Mouse (Mus musculus) liver, embryonic 11.5 days (tissue): ENCODE measurements around the gene Zranb1. TPM values are rescaled to one million over a fixed set of nuclear protein-coding genes. Genes with fewer than 3 reads are reported as not detected.

ENCODE experiments used
- ATAC-seq: fragments of 200-750 bp; cut with Nextera tagmentation; replicated peaks from 2 replicates; pipeline ENCODE4 v1.8.0; 2017; ENCODE audit warnings: moderate number of reproducible peaks, mild to moderate bottlenecking, moderate TSS enrichment, moderate library complexity; ENCODE audit not compliant: low FRiP score
- DNase-seq: peaks from one replicate; pipeline ENCODE4 v3.0.0-alpha.2; 2017; ENCODE audit warnings: low spot score
- H3K27ac ChIP-seq: fragments of 300-500 bp; sonication (generic); 2 replicates; pipeline ENCODE4 v1.5.1; 2014; ENCODE audit warnings: mild to moderate bottlenecking, low read depth, low read length, control low read depth
- H3K27me3 ChIP-seq: fragments of 300-500 bp; sonication (generic); replicated peaks from 2 replicates; pipeline ENCODE4 v1.6.1; 2014; ENCODE audit warnings: low read length, mixed read lengths; ENCODE audit not compliant: control insufficient read depth, insufficient read depth
- H3K36me3 ChIP-seq: fragments of 300-500 bp; sonication (generic); 2 replicates; pipeline ENCODE4 v1.6.1; 2014; ENCODE audit warnings: mild to moderate bottlenecking, low read length, moderate library complexity, mixed read lengths; ENCODE audit not compliant: control insufficient read depth, insufficient read depth
- H3K4me1 ChIP-seq: fragments of 300-500 bp; sonication (generic); replicated peaks from 2 replicates; pipeline ENCODE4 v1.6.1; 2014; ENCODE audit warnings: low read length, mixed read lengths; ENCODE audit not compliant: control insufficient read depth, insufficient read depth
- H3K4me2 ChIP-seq: fragments of 300-500 bp; sonication (generic); 2 replicates; pipeline ENCODE4 v1.6.1; 2014; ENCODE audit warnings: mild to moderate bottlenecking, control low read depth, moderate library complexity
- H3K4me3 ChIP-seq: fragments of 300-500 bp; sonication (generic); 2 replicates; pipeline ENCODE4 v1.5.1; 2014; ENCODE audit warnings: low read depth, low read length, control low read depth
- H3K9ac ChIP-seq: fragments of 300-500 bp; sonication (generic); 2 replicates; pipeline ENCODE4 v1.6.1; 2014; ENCODE audit warnings: low read depth, low read length, control low read depth
- H3K9me3 ChIP-seq: fragments of 300-500 bp; sonication (generic); 2 replicates; pipeline ENCODE4 v1.6.1; 2016; ENCODE audit warnings: low read length, inconsistent platforms, mixed read lengths; ENCODE audit not compliant: control insufficient read depth
- WGBS: fragments of 180-500 bp; shearing (Covaris S2); extraction: QIAGEN DNeasy Blood & Tissue Kit; methylation state at CpG from one replicate; pipeline ENCODE4 v1.1.7; 2014; 5-methylcytosine and 5-hydroxymethylcytosine counted together
- polyA plus RNA-seq: library from polyadenylated mRNA; unstranded; fragments of >200 nt; fragmentation: Nextera tagmentation; extraction: Ambion mirVana; gene quantifications from 2 replicates; pipeline ENCODE4 v1.2.1, GENCODE M21; 2014

Gene Zranb1
- polyA plus RNA-seq, 1 experiment from 2014 or later: 10.9 TPM

- no peak for ATAC-seq
- Histone ChIP-seq H3K4me3 (no peak overlapping the region), H3K36me3 (no peaks in the 10 kb centered on the region), H3K9ac (no peak overlapping the region), H3K4me1 (no peaks in the 10 kb centered on the region), H3K9me3 (no peaks in the 10 kb centered on the region), H3K4me2 (no peak overlapping the region), H3K27me3 (no peaks in the 10 kb centered on the region), H3K27ac (no peak overlapping the region)
- DNase-seq: no peak
- 38% methylated on average over 2 of the region's 2 CpGs for WGBS
These were observed 30.0 kb upstream of the Zranb1 start for GRCm38 (mm10) chr7:132900826-132901531.

GRCm38 (mm10) chr7:132903796-132904195 lies 27.1 kb upstream of the Zranb1 start:
- 63% methylated on average over 3 of the region's 3 CpGs for WGBS
- ATAC-seq (no peak), DNase-seq (no peak)
- no peak overlapping the region for H3K27ac ChIP-seq
- no peaks in the 10 kb centered on the region for H3K27me3 ChIP-seq
- H3K36me3 ChIP-seq: no peaks in the 10 kb centered on the region
- H3K4me1 ChIP-seq: no peaks in the 10 kb centered on the region
- no peak overlapping the region for H3K4me2 ChIP-seq
- H3K4me3 ChIP-seq: no peak overlapping the region
- H3K9me3 ChIP-seq: peaks cover 4% of the 10 kb centered on the region; the same call in 1 of the 2 replicates
- no peak overlapping the region for H3K9ac ChIP-seq

- DNase-seq: no peak
- H3K4me2 ChIP-seq: no peak overlapping the region
- H3K4me1 ChIP-seq: no peaks in the 10 kb centered on the region
- H3K9me3 ChIP-seq: no peaks in the 10 kb centered on the region
- H3K9ac ChIP-seq: no peak overlapping the region
- no peak overlapping the region for H3K27ac ChIP-seq
- H3K36me3 ChIP-seq: no peaks in the 10 kb centered on the region
- ATAC-seq: no peak
- 48% methylated on average over 3 of the region's 3 CpGs for WGBS
- H3K4me3 ChIP-seq: no peak overlapping the region
- no peaks in the 10 kb centered on the region for H3K27me3 ChIP-seq
These were observed 9.0 kb upstream of the Zranb1 start for GRCm38 (mm10) chr7:132921971-132922370.

- H3K36me3 ChIP-seq: no peaks in the 10 kb centered on the region
- ATAC-seq (no peak), DNase-seq (no peak)
- H3K9me3 ChIP-seq: no peaks in the 10 kb centered on the region
- H3K4me3 ChIP-seq: no peak overlapping the region
- H3K27me3 ChIP-seq: no peaks in the 10 kb centered on the region
- no peak overlapping the region for H3K4me2 ChIP-seq
- H3K9ac ChIP-seq: no peak overlapping the region
- WGBS: 70% methylated on average over 2 of the region's 2 CpGs
- H3K27ac ChIP-seq: no peak overlapping the region
- no peaks in the 10 kb centered on the region for H3K4me1 ChIP-seq
These were observed 5.7 kb upstream of the Zranb1 start for GRCm38 (mm10) chr7:132925227-132925626.

GRCm38 (mm10) chr7:132927201-132927600 lies 3.7 kb upstream of the Zranb1 start:
- Histone ChIP-seq H3K9ac (no peak overlapping the region), H3K27ac (no peak overlapping the region), H3K27me3 (no peaks in the 10 kb centered on the region), H3K4me2 (no peak overlapping the region), H3K4me3 (no peak overlapping the region), H3K4me1 (no peaks in the 10 kb centered on the region), H3K9me3 (no peaks in the 10 kb centered on the region), H3K36me3 (no peaks in the 10 kb centered on the region)
- 58% methylated on average over 3 of the region's 3 CpGs for WGBS
- ATAC-seq (no peak), DNase-seq (no peak)

GRCm38 (mm10) chr7:132930055-132930454 lies 887 bp upstream of the Zranb1 start:
- ATAC-seq (no peak), DNase-seq (no peak)
- peak overlapping the region; percentile 97 for H3K9ac ChIP-seq
- no peak overlapping the region for H3K27ac ChIP-seq
- no peaks in the 10 kb centered on the region for H3K36me3 ChIP-seq
- H3K27me3 ChIP-seq: no peaks in the 10 kb centered on the region
- peaks cover 7% of the 10 kb centered on the region for H3K4me1 ChIP-seq
- H3K4me3 ChIP-seq: peak overlapping the region; percentile 98
- peak overlapping the region; percentile 79 for H3K4me2 ChIP-seq
- H3K9me3 ChIP-seq: no peaks in the 10 kb centered on the region
- 80% methylated on average over 5 of the region's 5 CpGs for WGBS

- WGBS: under 1% methylated on average over 54 of the region's 55 CpGs
- ATAC-seq: peak; percentile 17; the same call in 1 of the 2 replicates
- H3K27ac ChIP-seq: peak overlapping the region; percentile 99
These were observed 814 bp downstream of the Zranb1 start for GRCm38 (mm10) chr7:132931560-132932351.

GRCm38 (mm10) chr7:132933331-132933730 lies 2.4 kb downstream of the Zranb1 start:
- Histone ChIP-seq H3K4me3 (no peak overlapping the region), H3K9ac (no peak overlapping the region), H3K4me1 (peaks cover 7% of the 10 kb centered on the region), H3K27ac (no peak overlapping the region), H3K9me3 (no peaks in the 10 kb centered on the region), H3K27me3 (no peaks in the 10 kb centered on the region), H3K36me3 (no peaks in the 10 kb centered on the region), H3K4me2 (no peak overlapping the region)
- no peak for DNase-seq
- 84% methylated on average over 1 of the region's 1 CpGs for WGBS
- ATAC-seq: no peak

More at GRCm38 (mm10) chr7:132931560-132932351, 814 bp downstream of the Zranb1 start:
- Histone ChIP-seq H3K4me3 (peak overlapping the region; percentile 98), H3K4me2 (peak overlapping the region; percentile 83), H3K36me3 (no peaks in the 10 kb centered on the region), H3K4me1 (peaks cover 7% of the 10 kb centered on the region), H3K9ac (peak overlapping the region; percentile 97), H3K27me3 (no peaks in the 10 kb centered on the region), H3K9me3 (no peaks in the 10 kb centered on the region)
- DNase-seq: peak; percentile 64
